Mouse (Mus musculus) kidney, adult 2 months (tissue): ENCODE results near the gene Naa50. TPM values are rescaled to one million over a fixed set of nuclear protein-coding genes. Genes with fewer than 3 reads are reported as not detected.

Experiments used
- DNase-seq: peaks from one replicate; pipeline ENCODE4 v3.0.0; 2021
- H3K27ac ChIP-seq: fragments of 200-500 bp; 2 replicates; pipeline ENCODE4 v1.5.1; 2012; ENCODE audit warnings: low read depth, low read length, control low read depth, inconsistent platforms; ENCODE audit not compliant: insufficient read depth
- H3K27me3 ChIP-seq: fragments of 200-500 bp; replicated peaks from 2 replicates; pipeline ENCODE4 v1.6.1; 2012; ENCODE audit warnings: mild to moderate bottlenecking, moderate library complexity, low read length, inconsistent platforms; ENCODE audit not compliant: control insufficient read depth, insufficient read depth
- H3K36me3 ChIP-seq: fragments of 200-500 bp; 2 replicates; pipeline ENCODE4 v1.6.1; 2012; ENCODE audit warnings: mild to moderate bottlenecking, moderate library complexity, low read length, inconsistent platforms; ENCODE audit not compliant: control insufficient read depth, insufficient read depth
- H3K4me1 ChIP-seq: fragments of 200-500 bp; 2 replicates; pipeline ENCODE4 v1.6.1; 2011; ENCODE audit warnings: low read length; ENCODE audit not compliant: control insufficient read depth, insufficient read depth
- H3K4me3 ChIP-seq: fragments of 200-500 bp; 2 replicates; pipeline ENCODE4 v1.5.1; 2011; ENCODE audit warnings: mild to moderate bottlenecking, low read depth, low read length, control low read depth; ENCODE audit not compliant: insufficient read depth
- CTCF ChIP-seq: fragments of 200-500 bp; conservative IDR thresholded peaks from 2 replicates; pipeline ENCODE4 v1.5.1; 2011; ENCODE audit warnings: low read depth, mild to moderate bottlenecking, control low read depth, low read length, moderate library complexity, mixed read lengths; ENCODE audit not compliant: insufficient read depth, insufficient read length
- POLR2A ChIP-seq: fragments of 200-500 bp; IDR thresholded peaks from one replicate; pipeline ENCODE4 v1.6.1; 2011; ENCODE audit warnings: low read depth, low read length, control low read depth
- WGBS: fragments of 180-500 bp; shearing (Covaris S2); methylation state at CpG from one replicate; pipeline ENCODE4 v1.1.7; 2018; 5-methylcytosine and 5-hydroxymethylcytosine counted together
- polyA plus RNA-seq: library from polyadenylated mRNA; depleted of rRNA; stranded (reverse); fragments of >200 nt; gene quantifications from 2 replicates; pipeline ENCODE4 v1.2.3, GENCODE M21; 2012

Gene Naa50
- polyA plus RNA-seq, 1 experiment, result 9.3 TPM

DNA sequence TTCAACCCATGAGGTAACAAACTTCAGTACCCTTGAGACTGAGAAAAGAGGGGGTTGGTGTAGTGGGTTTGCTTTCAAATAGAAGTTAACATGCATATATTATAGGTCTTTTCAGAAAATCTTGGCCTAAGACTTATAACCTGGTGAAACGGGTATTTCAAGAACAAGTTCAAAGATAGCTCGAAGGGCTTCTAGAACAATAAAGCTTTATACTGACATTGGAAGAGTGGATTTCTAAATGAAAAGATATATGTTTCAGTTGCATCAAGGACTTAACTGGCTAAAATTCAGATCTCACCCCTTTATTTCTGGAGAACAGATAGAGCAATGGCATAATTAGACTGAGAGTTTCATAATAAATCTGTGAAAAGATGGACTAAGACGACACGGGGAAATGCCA is 29.4 kb downstream of the Naa50 start:
- Histone ChIP-seq H3K36me3 (no peaks in the 10 kb centered on the region), H3K4me3 (no peak overlapping the region), H3K4me1 (no peaks in the 10 kb centered on the region; the same call in 1 of the 2 replicates), H3K27me3 (no peaks in the 10 kb centered on the region), H3K27ac (no peak overlapping the region)
- WGBS, result 82% methylated on average over 4 of the region's 4 CpGs
- TF ChIP-seq POLR2A (no peak), CTCF (no peak)
- DNase-seq, result no peak

DNA sequence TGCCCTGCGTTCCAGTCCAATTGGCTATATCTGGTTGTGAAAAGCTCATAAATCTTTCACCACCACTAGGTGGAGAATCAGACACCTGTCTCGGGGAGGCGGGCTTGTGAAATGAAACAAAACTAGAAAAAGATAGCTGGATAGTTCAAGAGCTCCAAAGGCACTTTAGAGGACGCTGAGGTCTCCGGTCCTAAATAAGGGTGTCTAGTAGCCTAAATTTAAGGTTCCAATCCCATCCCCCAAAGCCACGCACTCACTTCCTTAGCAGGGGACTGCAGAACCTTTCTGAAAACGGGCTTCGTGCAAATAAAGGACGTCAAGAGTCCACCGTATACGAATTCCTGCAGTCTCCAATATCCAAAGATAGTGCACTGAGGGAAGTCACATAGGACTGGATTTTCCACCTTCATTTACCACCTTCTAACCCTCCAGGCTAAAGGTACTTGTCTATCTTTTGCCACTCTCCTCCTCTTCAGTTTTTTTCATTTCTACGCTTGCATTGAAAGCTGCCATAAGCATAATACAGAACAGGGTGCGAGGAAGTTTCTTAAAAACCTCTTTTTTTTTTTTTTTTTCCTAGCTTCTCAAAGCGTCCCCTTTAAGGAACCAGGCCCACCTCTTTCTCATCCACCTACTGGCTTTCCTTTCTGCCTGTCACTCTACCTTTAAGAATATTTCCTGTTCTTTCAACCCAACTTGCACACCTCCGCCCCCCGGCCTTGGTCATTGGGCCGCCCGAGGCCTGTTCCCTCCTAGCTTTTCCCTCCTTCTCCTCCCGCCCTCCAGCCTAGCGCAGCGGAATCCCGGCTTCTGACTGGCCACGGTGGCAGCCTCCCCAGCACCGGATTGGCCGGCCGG is 32.9 kb downstream of the Naa50 start:
- Histone ChIP-seq H3K4me3 (peak overlapping the region; percentile 84), H3K36me3 (no peaks in the 10 kb centered on the region), H3K4me1 (peaks cover 7% of the 10 kb centered on the region; the same call in 1 of the 2 replicates), H3K27me3 (no peaks in the 10 kb centered on the region), H3K27ac (peak overlapping the region; percentile 91)
- DNase-seq, result peak; percentile 100
- TF ChIP-seq POLR2A (no peak), CTCF (peak; percentile 31; the same call in 1 of the 2 replicates)
- under 1% methylated on average over 26 of the region's 26 CpGs for WGBS

DNA sequence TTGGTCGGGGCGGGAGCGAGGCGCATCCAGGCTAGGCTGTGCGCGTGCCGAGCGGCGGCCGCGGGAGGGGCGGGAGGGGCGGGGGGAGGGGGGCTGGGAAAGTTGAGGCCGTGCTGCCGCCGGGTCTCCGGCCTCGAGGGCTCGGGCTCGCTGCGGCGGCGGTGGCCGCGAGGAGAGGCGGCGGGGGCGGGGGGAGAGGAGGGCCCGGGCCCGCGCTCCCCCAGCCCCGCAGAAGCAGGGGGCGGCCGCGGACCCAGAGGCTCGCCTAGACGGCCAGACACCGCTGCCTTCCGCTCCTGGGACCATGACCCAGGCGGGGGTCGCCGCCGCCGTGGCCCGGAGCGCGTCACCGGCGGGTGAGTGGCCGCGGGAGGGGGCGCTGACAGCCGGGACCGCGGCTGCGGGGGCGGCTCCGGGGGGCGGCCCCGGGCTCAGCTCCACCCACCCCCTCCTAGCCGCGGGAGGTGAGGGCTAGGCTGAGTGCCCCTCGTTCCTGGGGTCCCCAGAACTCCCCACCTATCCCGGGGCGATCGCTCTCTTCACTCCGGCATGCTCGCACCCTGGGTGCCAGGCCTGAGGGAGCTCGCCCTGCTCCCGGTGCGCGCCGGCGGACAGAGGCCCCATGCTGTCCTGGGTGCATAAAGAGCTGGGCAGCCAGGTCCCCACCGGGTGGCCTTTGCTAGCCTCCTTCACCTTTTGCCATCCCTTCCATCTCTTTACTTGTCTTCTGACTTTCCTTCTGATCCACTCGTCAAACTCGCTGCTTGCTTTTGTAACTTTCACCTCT is 33.7 kb downstream of the Naa50 start, which contains the start of gene Usf3:
TSS of gene Usf3 (plus strand) at position 92 of the 787 bp plus-strand sequence.
- H3K4me3 ChIP-seq, result peak within 1 kb of the TSS; percentile 87
- no peak for TF ChIP-seq POLR2A
- TF ChIP-seq CTCF, result no peak
- no peaks in the 10 kb centered on the region for H3K27me3 ChIP-seq
- H3K4me1 ChIP-seq, result peaks cover 7% of the 10 kb centered on the region; the same call in 1 of the 2 replicates
- H3K27ac ChIP-seq, result peak within 1 kb of the TSS; percentile 91
- under 1% methylated on average over 69 of the region's 77 CpGs for WGBS
- peak; percentile 63 for DNase-seq
- H3K36me3 ChIP-seq, result no peaks in the 10 kb centered on the region

DNA sequence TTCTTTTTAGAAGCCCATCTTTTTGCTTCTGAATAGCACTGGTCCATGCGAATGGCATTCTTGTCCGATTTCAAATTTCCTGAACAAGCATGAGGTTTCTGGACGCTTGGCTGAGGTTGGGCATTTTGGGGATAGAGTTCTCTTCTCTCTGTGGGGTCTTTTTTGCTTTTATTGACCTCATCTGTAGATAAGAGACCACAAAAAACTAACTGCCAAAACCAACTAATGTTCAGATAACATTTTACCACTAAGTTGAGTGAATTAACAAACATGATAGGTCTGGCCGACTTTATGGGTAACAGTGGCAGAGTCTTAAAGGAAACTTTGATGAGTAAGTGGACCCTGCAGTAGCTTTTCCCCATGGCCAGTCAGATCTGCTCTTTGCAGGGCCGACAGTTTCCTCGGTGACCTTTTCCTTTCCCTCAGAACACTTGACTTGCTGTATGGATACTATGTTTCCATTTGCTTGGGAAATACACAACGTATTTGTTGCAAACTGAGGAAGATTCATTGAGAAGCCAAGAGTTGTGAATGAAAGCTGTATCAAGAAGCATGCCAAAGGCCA is 34.4 kb downstream of the Naa50 start:
- WGBS, result 4% methylated on average over 7 of the region's 7 CpGs
- no peaks in the 10 kb centered on the region for H3K27me3 ChIP-seq
- H3K4me3 ChIP-seq, result peak overlapping the region; percentile 87
- H3K4me1 ChIP-seq, result peaks cover 7% of the 10 kb centered on the region; the same call in 1 of the 2 replicates
- TF ChIP-seq POLR2A, result no peak
- no peak for TF ChIP-seq CTCF
- no peaks in the 10 kb centered on the region for H3K36me3 ChIP-seq
- DNase-seq, result peak; percentile 15
- H3K27ac ChIP-seq, result peak overlapping the region; percentile 71

DNA sequence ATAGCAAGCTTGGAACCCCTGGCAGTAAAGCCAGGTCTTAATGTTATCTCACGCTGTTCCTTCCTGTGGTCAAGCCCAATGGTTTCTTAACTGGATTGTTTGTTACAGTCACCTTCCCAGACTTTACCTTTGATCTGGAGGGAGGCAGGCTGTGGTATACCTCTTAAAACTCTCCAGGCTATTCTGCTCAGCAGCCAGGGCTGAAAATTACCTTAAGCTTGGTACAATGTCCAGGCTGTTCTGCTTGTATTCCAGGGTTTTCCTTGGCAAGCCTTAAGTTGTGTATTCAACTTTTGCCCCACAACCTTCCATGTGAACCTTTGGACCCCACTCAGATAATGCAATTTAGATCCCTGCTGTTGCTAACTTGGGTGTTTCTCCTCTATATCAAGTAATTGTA is 35.4 kb downstream of the Naa50 start:
- H3K27ac ChIP-seq, result peak overlapping the region; percentile 58
- 41% methylated on average over 1 of the region's 1 CpGs for WGBS
- peaks cover 7% of the 10 kb centered on the region; the same call in 1 of the 2 replicates for H3K4me1 ChIP-seq

DNA sequence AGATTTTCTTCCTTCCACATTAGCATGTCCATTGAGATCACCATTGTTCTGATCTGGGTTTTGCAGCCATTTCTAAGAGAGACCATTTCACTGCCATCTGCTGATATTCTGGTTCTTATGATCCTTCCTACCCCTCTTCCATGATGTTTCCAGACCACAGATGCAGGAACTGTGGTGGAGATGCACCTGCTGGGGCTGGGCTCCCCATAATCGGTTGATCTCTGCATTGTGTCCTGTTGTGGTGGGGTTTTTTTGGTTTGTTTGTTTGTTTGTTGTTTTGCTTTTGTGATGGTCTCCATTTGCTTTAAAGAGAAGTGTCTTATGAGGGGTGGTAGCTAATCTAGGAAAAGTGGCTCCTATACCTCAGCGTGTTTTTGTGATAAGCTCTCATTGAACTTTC is 36.9 kb downstream of the Naa50 start:
- TF ChIP-seq POLR2A (no peak), CTCF (no peak)
- no peak for DNase-seq
- Histone ChIP-seq H3K36me3 (no peaks in the 10 kb centered on the region; the same call in 1 of the 2 replicates), H3K27ac (no peak overlapping the region), H3K4me3 (no peak overlapping the region), H3K4me1 (peaks cover 7% of the 10 kb centered on the region; the same call in 1 of the 2 replicates), H3K27me3 (no peaks in the 10 kb centered on the region)
- WGBS, result 99% methylated on average over 2 of the region's 2 CpGs

More for the DNA sequence above, 35.4 kb downstream of the Naa50 start:
- TF ChIP-seq POLR2A (no peak), CTCF (no peak)
- peak; percentile 88 for DNase-seq
- Histone ChIP-seq H3K36me3 (no peaks in the 10 kb centered on the region; the same call in 1 of the 2 replicates), H3K27me3 (no peaks in the 10 kb centered on the region), H3K4me3 (no peak overlapping the region)
